Mouse (Mus musculus): ENCODE results near the gene Sbno1. TPM values are rescaled to one million over a fixed set of nuclear protein-coding genes. Genes with fewer than 3 reads are reported as not detected.
"Not testable (repeated sequence)": the region's sequence is repeated elsewhere in the genome, so short reads cannot be mapped to it uniquely, and the experiment has no call there.

The Sbno1 gene
- total RNA-seq, 2 experiments from 2014 or later: 148 to 154 TPM

DNA sequence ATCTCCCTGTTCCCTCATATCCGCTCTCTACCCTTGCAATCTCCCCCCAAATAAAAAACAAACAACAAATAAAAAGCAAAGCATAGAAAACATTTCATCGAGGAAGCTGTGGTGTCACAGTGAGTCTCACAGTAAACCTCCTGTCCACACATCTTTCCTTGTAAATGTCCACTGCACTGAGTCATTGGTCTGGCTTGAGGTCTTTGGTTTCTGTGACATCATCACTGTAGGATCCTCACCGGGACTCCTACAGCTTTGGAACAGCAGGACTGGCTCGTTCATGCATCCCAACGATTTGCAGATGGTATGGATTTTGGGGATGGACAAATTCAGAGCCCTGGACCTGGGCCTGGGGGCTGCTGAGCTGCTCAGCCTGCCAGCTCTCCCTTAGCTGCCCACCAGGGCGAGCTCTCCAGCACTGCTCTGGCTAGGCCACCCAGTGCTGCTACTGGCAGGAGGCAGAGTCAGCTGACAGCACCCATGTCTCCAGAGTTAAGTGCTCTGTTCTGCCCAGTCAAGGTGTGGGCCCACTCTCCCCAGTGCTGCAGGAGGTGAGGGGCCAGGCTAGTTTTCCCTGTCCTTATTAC, 84.0 kb downstream of the Sbno1 start:
- DNase-seq (ENCODE audit: low spot score in 2 of 2): not testable (repeated sequence)

DNA sequence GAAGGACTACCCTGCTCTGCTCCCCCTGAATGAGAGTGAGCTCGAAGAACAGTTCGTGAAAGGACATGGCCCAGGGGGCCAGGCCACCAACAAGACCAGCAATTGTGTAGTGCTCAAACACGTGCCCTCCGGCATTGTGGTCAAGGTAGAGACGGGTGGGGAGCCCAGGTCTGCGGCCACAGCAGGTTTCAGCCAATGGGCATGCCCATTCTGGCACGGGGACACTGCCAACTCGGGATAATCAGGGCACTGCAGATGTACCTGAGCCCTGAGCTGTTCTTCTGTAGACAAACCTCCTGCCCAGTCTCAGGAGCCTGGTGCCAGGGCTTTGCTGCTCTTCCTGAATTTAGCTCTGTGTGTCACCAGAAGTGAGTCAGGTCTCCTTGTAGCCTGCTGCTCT, 87.0 kb downstream of the Sbno1 start:
- no peak for DNase-seq (ENCODE audit: low spot score in 2 of 2)

DNA sequence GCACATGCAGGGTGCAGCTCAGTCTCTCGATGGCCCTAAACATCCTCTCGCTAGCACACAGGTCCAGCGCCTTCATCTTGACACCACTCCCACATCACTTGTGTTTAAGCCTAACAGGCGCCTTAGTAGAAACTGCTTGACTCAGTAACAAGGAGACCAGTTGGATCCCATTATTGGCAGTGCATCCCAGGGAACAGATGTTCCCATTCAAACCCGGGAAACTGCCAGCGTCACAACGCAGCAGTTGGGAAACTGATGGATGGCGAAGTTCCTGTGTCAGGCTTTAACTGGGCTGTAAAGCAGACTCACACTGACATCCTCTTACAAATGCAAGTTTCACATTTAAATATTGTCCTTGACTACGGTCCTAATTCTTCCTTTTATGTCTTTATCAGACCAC, 87.9 kb downstream of the Sbno1 start:
- peak; percentile 65 to 78 for DNase-seq (ENCODE audit: low spot score in 2 of 2)

DNA sequence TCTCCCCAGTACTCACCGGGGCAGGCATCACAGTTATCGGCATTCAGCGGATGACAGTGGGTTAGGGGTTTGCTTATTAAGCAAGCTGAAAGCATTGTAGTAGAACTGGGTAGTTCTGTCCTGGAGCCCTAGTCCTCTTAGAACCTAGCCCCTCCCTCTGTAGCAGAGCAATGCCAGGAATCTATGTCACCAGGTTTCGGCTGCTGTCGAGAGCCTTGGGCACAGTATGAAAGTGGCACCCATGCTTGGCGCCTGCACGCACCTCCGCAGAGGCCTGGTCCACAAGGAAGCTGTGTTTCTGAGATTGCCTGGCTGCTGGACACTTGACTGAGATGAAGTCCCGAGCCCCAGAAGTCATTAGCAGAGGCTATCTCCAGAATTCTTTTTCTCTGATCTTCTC, 88.7 kb downstream of the Sbno1 start:
- DNase-seq (ENCODE audit: low spot score in 2 of 2): no peak

DNA sequence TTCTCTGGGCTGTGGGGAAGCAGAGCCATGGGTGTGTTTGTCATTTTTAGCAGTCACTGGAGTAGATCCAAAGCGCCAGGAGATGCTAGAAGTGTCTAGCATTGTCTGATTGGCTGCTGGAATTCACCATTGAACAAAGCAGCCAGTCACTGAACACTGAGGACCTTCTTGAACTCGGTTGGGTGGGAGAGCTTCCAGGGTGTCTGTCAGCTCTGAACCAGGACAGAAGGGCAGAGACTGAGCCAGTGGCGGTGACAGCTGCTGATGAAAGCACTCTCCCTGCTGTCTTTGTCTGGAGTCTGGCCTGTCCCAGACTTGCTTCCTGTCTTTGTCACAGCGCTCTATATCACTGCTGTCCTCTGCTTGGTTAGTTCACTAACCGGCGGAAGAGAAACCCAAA, 91.4 kb downstream of the Sbno1 start:
- DNase-seq (ENCODE audit: low spot score in 2 of 2): peak in 1 of 2 experiments; percentile 64

DNA sequence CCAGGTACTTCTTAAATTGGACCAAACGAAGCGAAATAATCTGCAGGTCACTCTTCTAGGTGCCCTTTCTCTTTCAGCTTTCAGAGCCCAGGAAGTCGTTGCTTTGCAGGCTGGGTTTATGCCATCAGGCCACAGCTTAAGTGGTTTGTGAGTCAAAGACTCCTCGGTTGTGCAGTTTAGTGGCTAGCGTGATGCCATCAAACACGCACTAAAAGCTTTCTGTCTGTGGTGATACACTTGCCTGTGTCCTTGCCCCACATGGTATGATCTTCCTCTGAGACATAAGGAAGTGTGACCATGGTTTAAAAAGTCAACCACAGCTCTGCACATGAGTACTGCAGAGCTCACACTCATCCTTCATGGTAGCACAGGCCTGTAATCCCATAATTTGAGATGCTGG, 95.7 kb downstream of the Sbno1 start:
- no peak for DNase-seq (ENCODE audit: low spot score in 2 of 2)

DNA sequence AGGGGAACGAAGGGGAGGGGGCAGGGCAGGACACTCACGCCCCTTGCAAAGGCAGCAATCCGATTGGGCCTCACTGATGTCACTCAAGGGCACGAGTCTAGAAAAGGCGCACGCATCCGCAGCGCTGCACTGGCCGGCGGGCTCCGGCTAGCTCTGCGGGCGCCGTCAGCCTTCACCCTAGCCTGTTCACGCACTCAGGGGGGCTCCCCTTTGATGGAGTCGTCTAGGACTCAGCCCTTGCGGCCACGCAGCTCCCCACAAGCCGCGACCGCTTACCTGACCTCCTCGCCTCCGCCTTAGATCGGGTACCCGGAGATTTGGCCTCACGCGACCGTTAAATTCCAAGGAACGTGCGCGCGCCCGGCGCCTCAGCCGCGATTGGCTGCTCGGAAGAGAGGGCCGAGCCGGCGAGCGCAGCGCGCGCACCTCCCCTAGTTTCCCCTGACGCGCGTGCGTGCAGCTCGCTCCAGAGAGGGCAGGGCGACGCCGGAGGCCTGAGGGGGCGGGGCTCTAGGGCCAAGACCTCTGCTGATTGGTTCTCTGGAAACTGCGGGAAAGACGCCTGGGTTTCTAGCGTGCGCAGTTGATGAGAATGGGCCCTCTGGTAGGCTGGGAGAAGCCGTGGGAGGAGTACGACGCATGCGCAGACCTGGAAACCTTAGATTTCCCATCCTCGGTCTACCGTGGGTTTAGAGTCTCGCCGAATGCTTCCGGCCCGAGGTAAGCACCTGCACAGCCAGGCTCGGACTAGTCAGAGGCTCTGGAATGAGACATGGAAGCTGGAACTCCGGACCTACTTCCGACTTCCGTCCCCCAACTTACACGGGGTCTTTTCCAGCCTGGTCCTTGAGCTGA, 98.1 kb downstream of the Sbno1 start, which contains the start of the genes Mphosph9 and 2810006K23Rik:
Gene Mphosph9, minus strand, starts transcription at position 463 of the 855 bp plus-strand sequence.
Gene 2810006K23Rik, plus strand, starts transcription at position 580 of the 855 bp plus-strand sequence.
- DNase-seq (ENCODE audit: low spot score in 2 of 2): peak; percentile 100

DNA sequence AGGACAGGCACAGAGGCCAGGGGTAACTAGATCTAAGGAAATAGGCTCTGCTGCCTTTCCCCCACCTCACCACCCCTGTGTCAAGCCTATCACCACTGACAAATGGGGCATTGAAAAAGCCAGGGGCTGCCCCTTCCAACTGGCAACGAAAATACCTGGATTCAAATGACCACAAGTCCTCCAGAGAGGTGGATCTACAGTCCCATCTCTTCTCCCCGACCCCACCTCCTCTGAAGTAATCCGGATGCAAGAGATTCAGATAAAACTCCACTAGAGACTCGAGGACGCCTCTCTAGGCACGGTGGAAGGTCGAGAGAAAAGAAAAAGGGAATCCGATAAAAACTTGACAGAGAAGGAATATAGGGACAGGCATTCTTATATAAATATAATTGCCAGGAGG, 99.0 kb downstream of the Sbno1 start:
- DNase-seq (ENCODE audit: low spot score in 2 of 2): no peak

Small RNA genes within 50 kb of the gene (microRNA-seq; reads per million reads assigned to microRNA genes)
- gene Gm27486: 0.20 to 0.49 reads per million in 2 experiments

Other genes starting within 250 kb of the Sbno1 start
- gene Pitpnm2, start 176.2 kb downstream of the Sbno1 start, total RNA-seq (2021): 100 to 1,000 TPM; 315 to 325 TPM
- 10 to 100 TPM; 16.6 to 18.6 TPM for gene Mphosph9, start 98.0 kb downstream of the Sbno1 start, total RNA-seq (2021)
- 10 to 100 TPM; 14.6 to 16.3 TPM for gene 2810006K23Rik, start 97.9 kb downstream of the Sbno1 start, total RNA-seq (2021)
- gene Cdk2ap1, start 62.9 kb downstream of the Sbno1 start, total RNA-seq (2021): 10 to 100 TPM; 88.2 to 94.5 TPM
- gene Kmt5a, start 13.9 kb upstream of the Sbno1 start, total RNA-seq (2021): 10 to 100 TPM; 66.3 to 73.0 TPM
- 10 to 100 TPM; 20.4 to 22.6 TPM for gene Rilpl2, start 52.4 kb upstream of the Sbno1 start, total RNA-seq (2021)
- 10 to 100 TPM; 25.3 to 28.7 TPM for gene Snrnp35, start 57.1 kb upstream of the Sbno1 start, total RNA-seq (2021)
- gene Rilpl1, start 105.4 kb upstream of the Sbno1 start, total RNA-seq (2021): 10 to 100 TPM; 75.7 to 89.4 TPM
- 100 to 1,000 TPM in 1 of 2 experiments, 10 to 100 TPM in 1; 96.7 to 100 TPM for gene Tmed2, start 114.7 kb upstream of the Sbno1 start, total RNA-seq (2021)
- gene Ddx55, start 126.9 kb upstream of the Sbno1 start, total RNA-seq (2021): 10 to 100 TPM; 23.8 to 24.4 TPM
- gene Eif2b1, start 153.1 kb upstream of the Sbno1 start, total RNA-seq (2021): 10 to 100 TPM; 32.7 to 37.5 TPM
- gene Gtf2h3, start 153.1 kb upstream of the Sbno1 start, total RNA-seq (2021): 10 to 100 TPM; 28.3 to 30.7 TPM
- gene Atp6v0a2, start 202.6 kb upstream of the Sbno1 start, total RNA-seq (2021): 10 to 100 TPM; 52.9 to 55.4 TPM